Mouse (Mus musculus): ENCODE measurements around the gene Prc1. TPM values are rescaled to one million over a fixed set of nuclear protein-coding genes. Genes with fewer than 3 reads are reported as not detected.

Gene Prc1
- polyA plus RNA-seq, 1 experiment: 44.8 TPM

- no peak overlapping the region for H3K27ac ChIP-seq (ENCODE audit: control insufficient read depth, insufficient read depth, low read depth, low read length)
- H3K4me3 ChIP-seq (ENCODE audit: control insufficient read depth, low read depth, low read length): no peak overlapping the region
- H3K27me3 ChIP-seq (ENCODE audit: control insufficient read depth, insufficient read depth, low read length): no peaks in the 10 kb centered on the region
- H3K36me3 ChIP-seq (ENCODE audit: control insufficient read depth, insufficient read depth, low read length): peaks cover 1% of the 10 kb centered on the region
- no peaks in the 10 kb centered on the region for H3K4me1 ChIP-seq (ENCODE audit: control insufficient read depth, insufficient read depth, low read length)
- TF ChIP-seq POLR2A (IDR thresholded peaks at IDR 0.05; ENCODE audit: control insufficient read depth, low read depth, low read length) (no peak), CTCF (IDR thresholded peaks at IDR 0.05; ENCODE audit: control insufficient read depth, insufficient read depth, insufficient replicate concordance, low read depth, low read length) (no peak)
Observed at GRCm38 (mm10) chr7:80299568-80299967, 5.3 kb downstream of the Prc1 start.

- H3K27me3 ChIP-seq (ENCODE audit: control insufficient read depth, insufficient read depth, low read length): no peaks in the 10 kb centered on the region
- no peaks in the 10 kb centered on the region for H3K4me1 ChIP-seq (ENCODE audit: control insufficient read depth, insufficient read depth, low read length)
- H3K27ac ChIP-seq (ENCODE audit: control insufficient read depth, insufficient read depth, low read depth, low read length): no peak overlapping the region
- no peak overlapping the region for H3K4me3 ChIP-seq (ENCODE audit: control insufficient read depth, low read depth, low read length)
- TF ChIP-seq CTCF (IDR thresholded peaks at IDR 0.05; ENCODE audit: control insufficient read depth, insufficient read depth, insufficient replicate concordance, low read depth, low read length): no peak
- peaks cover 1% of the 10 kb centered on the region for H3K36me3 ChIP-seq (ENCODE audit: control insufficient read depth, insufficient read depth, low read length)
Observed at GRCm38 (mm10) chr7:80301522-80301921, 7.3 kb downstream of the Prc1 start.

- Histone ChIP-seq H3K4me3 (ENCODE audit: control insufficient read depth, low read depth, low read length) (no peak overlapping the region), H3K36me3 (ENCODE audit: control insufficient read depth, insufficient read depth, low read length) (peaks cover 2% of the 10 kb centered on the region), H3K4me1 (ENCODE audit: control insufficient read depth, insufficient read depth, low read length) (no peaks in the 10 kb centered on the region), H3K27ac (ENCODE audit: control insufficient read depth, insufficient read depth, low read depth, low read length) (no peak overlapping the region), H3K27me3 (ENCODE audit: control insufficient read depth, insufficient read depth, low read length) (no peaks in the 10 kb centered on the region)
- TF ChIP-seq CTCF (IDR thresholded peaks at IDR 0.05; ENCODE audit: control insufficient read depth, insufficient read depth, insufficient replicate concordance, low read depth, low read length) (no peak), POLR2A (IDR thresholded peaks at IDR 0.05; ENCODE audit: control insufficient read depth, low read depth, low read length) (no peak)
Observed at GRCm38 (mm10) chr7:80307766-80308165, 13.5 kb downstream of the Prc1 start.

GRCm38 (mm10) chr7:80310771-80311170 lies 16.5 kb downstream of the Prc1 start:
- no peak overlapping the region for H3K27ac ChIP-seq (ENCODE audit: control insufficient read depth, insufficient read depth, low read depth, low read length)
- no peak for TF ChIP-seq POLR2A (IDR thresholded peaks at IDR 0.05; ENCODE audit: control insufficient read depth, low read depth, low read length)
- no peak for TF ChIP-seq CTCF (IDR thresholded peaks at IDR 0.05; ENCODE audit: control insufficient read depth, insufficient read depth, insufficient replicate concordance, low read depth, low read length)
- H3K4me3 ChIP-seq (ENCODE audit: control insufficient read depth, low read depth, low read length): no peak overlapping the region
- no peaks in the 10 kb centered on the region for H3K27me3 ChIP-seq (ENCODE audit: control insufficient read depth, insufficient read depth, low read length)
- H3K4me1 ChIP-seq (ENCODE audit: control insufficient read depth, insufficient read depth, low read length): no peaks in the 10 kb centered on the region
- H3K36me3 ChIP-seq (ENCODE audit: control insufficient read depth, insufficient read depth, low read length): peaks cover 2% of the 10 kb centered on the region

- H3K4me1 ChIP-seq (ENCODE audit: control insufficient read depth, insufficient read depth, low read length): no peaks in the 10 kb centered on the region; the same call in 1 of the 2 replicates
- H3K36me3 ChIP-seq (ENCODE audit: control insufficient read depth, insufficient read depth, low read length): peaks cover 2% of the 10 kb centered on the region; the same call in 1 of the 2 replicates
- TF ChIP-seq POLR2A (IDR thresholded peaks at IDR 0.05; ENCODE audit: control insufficient read depth, low read depth, low read length) (no peak), CTCF (IDR thresholded peaks at IDR 0.05; ENCODE audit: control insufficient read depth, insufficient read depth, insufficient replicate concordance, low read depth, low read length) (no peak)
- H3K27ac ChIP-seq (ENCODE audit: control insufficient read depth, insufficient read depth, low read depth, low read length): no peak overlapping the region
- H3K4me3 ChIP-seq (ENCODE audit: control insufficient read depth, low read depth, low read length): no peak overlapping the region
- no peaks in the 10 kb centered on the region for H3K27me3 ChIP-seq (ENCODE audit: control insufficient read depth, insufficient read depth, low read length)
Observed at GRCm38 (mm10) chr7:80315733-80316132, 21.5 kb downstream of the Prc1 start.

GRCm38 (mm10) chr7:80317439-80318115 lies 23.3 kb downstream of the Prc1 start:
- H3K4me3 ChIP-seq (ENCODE audit: control insufficient read depth, low read depth, low read length): no peak overlapping the region
- H3K27ac ChIP-seq (ENCODE audit: control insufficient read depth, insufficient read depth, low read depth, low read length): no peak overlapping the region
- no peaks in the 10 kb centered on the region for H3K27me3 ChIP-seq (ENCODE audit: control insufficient read depth, insufficient read depth, low read length)
- no peaks in the 10 kb centered on the region; the same call in 1 of the 2 replicates for H3K4me1 ChIP-seq (ENCODE audit: control insufficient read depth, insufficient read depth, low read length)
- H3K36me3 ChIP-seq (ENCODE audit: control insufficient read depth, insufficient read depth, low read length): 0 out of 2 replicates have a peak, but pooled peaks cover 1% of the 10 kb centered on the region
- TF ChIP-seq POLR2A (IDR thresholded peaks at IDR 0.05; ENCODE audit: control insufficient read depth, low read depth, low read length) (no peak), CTCF (IDR thresholded peaks at IDR 0.05; ENCODE audit: control insufficient read depth, insufficient read depth, insufficient replicate concordance, low read depth, low read length) (no peak)

GRCm38 (mm10) chr7:80318670-80319069 lies 24.4 kb downstream of the Prc1 start:
- H3K27me3 ChIP-seq (ENCODE audit: control insufficient read depth, insufficient read depth, low read length): no peaks in the 10 kb centered on the region
- TF ChIP-seq CTCF (IDR thresholded peaks at IDR 0.05; ENCODE audit: control insufficient read depth, insufficient read depth, insufficient replicate concordance, low read depth, low read length) (no peak), POLR2A (IDR thresholded peaks at IDR 0.05; ENCODE audit: control insufficient read depth, low read depth, low read length) (no peak)
- 0 out of 2 replicates have a peak, but pooled peaks cover 1% of the 10 kb centered on the region for H3K36me3 ChIP-seq (ENCODE audit: control insufficient read depth, insufficient read depth, low read length)
- no peak overlapping the region for H3K4me3 ChIP-seq (ENCODE audit: control insufficient read depth, low read depth, low read length)
- no peak overlapping the region for H3K27ac ChIP-seq (ENCODE audit: control insufficient read depth, insufficient read depth, low read depth, low read length)
- no peaks in the 10 kb centered on the region; the same call in 1 of the 2 replicates for H3K4me1 ChIP-seq (ENCODE audit: control insufficient read depth, insufficient read depth, low read length)

Data from testis, adult 2 months (tissue).